Mouse (Mus musculus): Measurements from ENCODE around the gene Ptprn2.

DNA sequence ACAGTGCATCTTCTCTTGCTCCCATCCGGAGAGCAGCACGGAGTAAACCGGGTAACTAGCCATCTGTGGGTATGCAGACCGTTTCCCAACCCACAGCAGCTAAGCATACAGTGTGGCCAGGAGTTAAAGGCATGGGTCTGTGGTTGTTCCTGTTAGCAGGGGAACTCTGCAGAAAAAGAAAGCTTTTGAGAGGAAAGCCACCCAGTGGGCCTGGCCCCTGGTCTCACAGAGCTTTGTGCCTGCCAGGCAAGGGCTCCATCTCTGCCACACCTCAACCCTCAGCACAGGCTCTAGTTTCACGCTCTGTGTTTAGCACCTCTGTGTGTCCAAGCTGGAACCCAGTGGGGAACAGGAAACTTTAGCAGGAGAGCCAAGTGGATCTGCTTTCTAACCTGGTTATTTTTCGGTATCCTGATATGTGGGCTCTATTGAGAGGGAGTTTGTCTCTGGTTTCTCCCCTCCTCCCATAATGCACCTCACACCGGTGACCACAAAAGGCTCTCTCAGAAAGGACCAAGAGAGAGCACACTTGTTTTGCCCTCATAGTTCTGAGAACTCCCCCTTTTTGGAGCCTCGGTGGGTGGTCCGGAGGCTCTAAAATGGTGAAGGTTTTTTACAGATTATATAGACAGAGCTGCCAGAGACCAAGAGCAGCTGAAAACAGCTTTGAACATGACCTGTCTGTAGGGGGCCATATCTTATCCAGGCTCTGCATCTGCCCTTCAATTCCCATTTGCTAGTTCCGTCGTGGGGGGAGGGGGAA is 766.3 kb downstream of the Ptprn2 start:
- TF ChIP-seq EP300 (IDR thresholded peaks at IDR 0.05; ENCODE audit: low read depth): no peak
- TF ChIP-seq CTCF (IDR thresholded peaks at IDR 0.05; ENCODE audit: low read depth): no peak

Data from liver, postnatal 0 days (tissue).